Mouse (Mus musculus) myocyte (in vitro differentiated cells): ENCODE data around the gene Baiap2. TPM values are rescaled to one million over a fixed set of nuclear protein-coding genes. Genes with fewer than 3 reads are reported as not detected.

Experiments
- H3K27me3 ChIP-seq: one replicate; pipeline ENCODE4 v1.6.1; 2011; ENCODE audit not compliant: control insufficient read depth, insufficient read depth, insufficient read length
- H3K36me3 ChIP-seq: one replicate; pipeline ENCODE4 v1.6.1; 2011; ENCODE audit not compliant: control insufficient read depth, insufficient read depth
- H3K4me2 ChIP-seq: one replicate; pipeline ENCODE4 v1.6.1; 2011; ENCODE audit warnings: low read depth, control low read depth
- H3K4me3 ChIP-seq: one replicate; pipeline ENCODE4 v1.5.1; 2011; ENCODE audit warnings: mild to moderate bottlenecking, control low read depth, moderate library complexity
- H3K79me2 ChIP-seq: one replicate; pipeline ENCODE4 v1.6.1; 2011; ENCODE audit not compliant: control insufficient read depth, insufficient read depth
- H3ac ChIP-seq: one replicate; pipeline ENCODE4 v1.6.1; 2011; ENCODE audit not compliant: control insufficient read depth, insufficient read length
- CEBPB ChIP-seq: IDR thresholded peaks from 2 replicates; pipeline ENCODE4 v1.6.1; 2011; ENCODE audit warnings: mild to moderate bottlenecking, moderate library complexity; ENCODE audit not compliant: poor library complexity, insufficient read depth, severe bottlenecking
- E2F4 ChIP-seq: IDR thresholded peaks from one replicate; pipeline ENCODE4 v1.6.1; 2011; ENCODE audit warnings: mild to moderate bottlenecking, control low read depth, moderate library complexity; ENCODE audit not compliant: insufficient read depth
- MAX ChIP-seq: IDR thresholded peaks from one replicate; pipeline ENCODE4 v1.6.1; 2011; ENCODE audit warnings: low read depth, mild to moderate bottlenecking, control low read depth
- MYOD1 ChIP-seq, 3 experiments: IDR thresholded peaks; one replicate each; pipeline ENCODE4 v1.6.1; 2011; ENCODE audit warnings: control low read depth in 2 of 3, low read depth in 2 of 3, mild to moderate bottlenecking in 2 of 3, moderate library complexity in 1 of 3; ENCODE audit not compliant: insufficient read length in 2 of 3, control insufficient read depth in 1 of 3
- MYOG ChIP-seq, 3 experiments: IDR thresholded peaks; one replicate each; pipeline ENCODE4 v1.6.1; 2011; ENCODE audit warnings: control low read depth in 2 of 3, low read depth in 2 of 3, mild to moderate bottlenecking in 2 of 3; ENCODE audit not compliant: insufficient read length in 2 of 3, control insufficient read depth in 1 of 3, insufficient read depth in 1 of 3
- POLR2A ChIP-seq: IDR thresholded peaks from one replicate; pipeline ENCODE4 v1.6.1; 2011; ENCODE audit warnings: low read depth, mild to moderate bottlenecking, control low read depth, moderate library complexity; ENCODE audit not compliant: insufficient read length
- POLR2AphosphoS2 ChIP-seq: IDR thresholded peaks from one replicate; pipeline ENCODE4 v1.6.1; 2011; ENCODE audit warnings: low read depth, control low read depth; ENCODE audit not compliant: insufficient read length
- REST ChIP-seq: IDR thresholded peaks from one replicate; pipeline ENCODE4 v1.6.1; 2011; ENCODE audit warnings: mild to moderate bottlenecking, control low read depth, moderate library complexity; ENCODE audit not compliant: insufficient read depth, insufficient read length
- SRF ChIP-seq: IDR thresholded peaks from one replicate; pipeline ENCODE4 v1.6.1; 2011; ENCODE audit warnings: low read depth; ENCODE audit not compliant: control insufficient read depth, insufficient read length
- TCF12 ChIP-seq: IDR thresholded peaks from one replicate; pipeline ENCODE4 v1.6.1; 2011; ENCODE audit warnings: mild to moderate bottlenecking, control low read depth; ENCODE audit not compliant: poor library complexity, insufficient read depth, severe bottlenecking
- TCF3 ChIP-seq: IDR thresholded peaks from one replicate; pipeline ENCODE4 v1.6.1; 2011; ENCODE audit warnings: low read depth, control low read depth; ENCODE audit not compliant: insufficient read length
- USF1 ChIP-seq: IDR thresholded peaks from one replicate; pipeline ENCODE4 v1.6.1; 2011; ENCODE audit warnings: low read depth, mild to moderate bottlenecking, control low read depth, moderate library complexity
- polyA plus RNA-seq: library from polyadenylated mRNA; unstranded; fragments of >200 nt; fragmentation: generic; extraction: Trizol; gene quantifications from one replicate; pipeline ENCODE4 v1.2.1, GENCODE M21; 2012; ENCODE audit warnings: missing spikeins

Baiap2 gene
- polyA plus RNA-seq, 1 experiment: 23.0 TPM

DNA sequence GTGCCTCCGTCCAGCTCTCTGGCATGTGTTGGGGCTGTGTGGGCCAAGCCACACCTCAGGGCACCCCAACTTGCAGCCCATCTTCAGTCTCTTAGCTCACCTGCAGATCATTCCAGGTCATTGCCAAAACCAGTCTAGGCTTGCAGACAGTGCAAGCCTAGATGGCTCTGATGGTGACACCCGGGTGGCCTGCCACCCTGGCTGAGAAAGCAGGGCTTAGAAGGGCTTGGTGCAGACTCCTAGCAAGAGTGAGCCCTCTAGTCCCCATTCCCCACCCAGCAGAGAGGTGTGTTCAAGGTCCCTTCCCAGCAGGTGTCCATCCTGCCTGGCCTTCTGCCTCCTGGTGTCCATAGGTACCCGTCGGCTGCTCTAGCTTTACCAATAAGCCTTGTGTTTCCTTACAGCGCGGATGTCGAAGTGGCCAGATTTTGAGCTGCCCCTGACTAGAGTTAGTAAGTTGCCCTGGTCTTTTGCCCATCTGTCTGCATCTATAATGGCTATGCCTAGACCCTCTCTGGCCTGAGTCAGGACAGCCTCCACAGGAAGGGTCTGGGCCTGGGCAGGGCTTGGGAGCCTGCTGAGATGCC is 60.2 kb downstream of the Baiap2 start:
- H3K27me3 ChIP-seq: no peaks in the 10 kb centered on the region
- no peak overlapping the region for H3K4me2 ChIP-seq
- no peak overlapping the region for H3K4me3 ChIP-seq
- no peak for TF ChIP-seq REST
- no peak for TF ChIP-seq E2F4
- TF ChIP-seq MYOG (IDR thresholded peaks at IDR 0.05; ENCODE audit: control insufficient read depth in 1 of 3, insufficient read depth in 1 of 3, insufficient read length in 2 of 3, low read depth in 2 of 3): no peak
- no peak for TF ChIP-seq USF1
- TF ChIP-seq TCF3: no peak
- no peak for TF ChIP-seq SRF
- TF ChIP-seq CEBPB: no peak
- no peak for TF ChIP-seq POLR2A
- no peak for TF ChIP-seq TCF12
- no peak for TF ChIP-seq MAX
- TF ChIP-seq MYOD1 (IDR thresholded peaks at IDR 0.05; ENCODE audit: control insufficient read depth in 1 of 3, insufficient read length in 2 of 3, low read depth in 2 of 3): no peak
- no peak for TF ChIP-seq POLR2AphosphoS2
- H3K79me2 ChIP-seq: no peaks in the 10 kb centered on the region
- H3ac ChIP-seq: no peak overlapping the region
- peaks cover 5% of the 10 kb centered on the region for H3K36me3 ChIP-seq

DNA sequence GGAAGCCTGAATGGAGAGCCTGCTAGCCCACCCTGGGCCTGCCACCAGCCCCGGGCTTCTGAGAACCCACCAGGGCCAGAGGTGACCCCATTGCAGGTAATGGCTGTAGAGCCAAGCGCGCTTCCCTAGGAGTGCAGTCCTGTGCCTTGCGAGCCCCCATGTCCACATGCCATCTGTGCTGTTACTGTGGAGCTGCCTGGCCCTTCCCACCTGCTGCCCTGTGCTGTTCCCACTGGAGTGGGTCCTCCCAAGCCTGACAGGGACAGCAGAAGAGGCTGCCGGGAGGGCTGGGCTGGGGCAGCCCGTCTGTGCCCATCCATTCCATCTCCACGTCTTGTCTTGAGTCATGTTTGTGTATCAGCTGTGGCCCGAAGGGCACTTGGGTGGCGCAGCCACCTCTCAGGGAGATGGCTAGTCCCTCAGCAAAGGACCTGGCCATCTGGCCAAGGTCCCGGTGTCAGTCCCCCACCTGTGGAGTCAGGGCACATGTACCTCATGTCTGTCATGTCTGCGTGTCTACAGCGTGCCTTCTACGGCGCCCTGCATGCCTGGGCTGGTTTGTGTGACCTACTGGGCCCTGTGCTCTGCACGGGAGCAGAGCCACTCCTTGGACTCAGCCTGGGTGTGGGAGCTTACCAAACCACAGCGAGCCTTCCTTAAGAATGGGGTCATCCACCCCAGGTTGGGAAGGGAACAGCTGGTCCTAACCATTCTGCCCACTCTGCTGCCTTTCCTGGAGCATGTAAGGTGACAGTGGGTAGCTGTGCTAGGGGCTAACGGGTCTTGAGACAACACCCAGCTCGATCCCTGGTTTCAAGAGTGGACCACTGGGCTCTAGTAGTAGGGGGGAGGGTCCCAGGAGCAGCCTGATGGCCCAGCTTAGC is 63.1 kb downstream of the Baiap2 start:
- Histone ChIP-seq H3K4me3 (no peak overlapping the region), H3K4me2 (peak overlapping the region; percentile 30), H3K27me3 (no peaks in the 10 kb centered on the region), H3K36me3 (peaks cover 5% of the 10 kb centered on the region), H3K79me2 (no peaks in the 10 kb centered on the region), H3ac (no peak overlapping the region)
- TF ChIP-seq E2F4 (no peak), MYOG (IDR thresholded peaks at IDR 0.05; ENCODE audit: control insufficient read depth in 1 of 3, insufficient read depth in 1 of 3, insufficient read length in 2 of 3, low read depth in 2 of 3) (peak; percentile 60 to 90 (median 68)), MAX (no peak), POLR2A (no peak), USF1 (no peak), TCF12 (peak; percentile 28), MYOD1 (IDR thresholded peaks at IDR 0.05; ENCODE audit: control insufficient read depth in 1 of 3, insufficient read length in 2 of 3, low read depth in 2 of 3) (peak in 2 of 3 experiments; percentile 62 to 86), SRF (peak; percentile 10)

DNA sequence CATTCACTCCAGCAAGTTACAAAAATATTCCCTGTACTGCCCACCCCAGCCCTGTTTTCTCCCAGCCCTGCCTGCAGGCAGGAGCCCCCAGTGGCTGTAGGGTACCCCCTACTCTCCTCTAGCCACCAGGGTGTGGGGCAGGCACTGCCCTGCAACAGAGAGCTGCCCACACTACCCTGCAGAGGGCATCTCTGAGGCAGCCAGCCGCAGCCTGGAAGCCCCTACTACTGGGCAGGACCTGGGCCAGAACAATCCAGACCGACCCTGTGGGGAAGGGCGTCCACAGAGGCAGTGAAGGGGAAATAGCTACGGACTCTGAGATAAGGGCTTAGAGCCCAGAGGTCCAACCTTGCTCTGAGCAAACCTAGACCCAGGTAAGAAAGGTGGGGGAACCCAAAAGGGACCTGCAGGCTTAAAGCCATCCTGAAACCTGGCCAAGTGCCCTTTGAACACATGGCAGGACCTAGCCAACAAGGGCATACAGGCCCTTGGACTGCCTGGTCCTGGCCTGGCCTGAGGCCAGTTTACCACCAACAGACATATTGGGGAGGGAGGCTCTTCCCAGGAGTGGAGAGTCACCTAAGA is 65.0 kb downstream of the Baiap2 start:
- TF ChIP-seq MYOD1 (IDR thresholded peaks at IDR 0.05; ENCODE audit: control insufficient read depth in 1 of 3, insufficient read length in 2 of 3, low read depth in 2 of 3) (no peak), SRF (no peak), REST (no peak), E2F4 (no peak), TCF12 (no peak), POLR2A (no peak), USF1 (no peak), POLR2AphosphoS2 (no peak), TCF3 (no peak), MYOG (IDR thresholded peaks at IDR 0.05; ENCODE audit: control insufficient read depth in 1 of 3, insufficient read depth in 1 of 3, insufficient read length in 2 of 3, low read depth in 2 of 3) (no peak), CEBPB (no peak), MAX (no peak)
- peaks cover 7% of the 10 kb centered on the region for H3K27me3 ChIP-seq
- H3K79me2 ChIP-seq: no peaks in the 10 kb centered on the region
- H3K4me2 ChIP-seq: no peak overlapping the region
- no peak overlapping the region for H3ac ChIP-seq
- no peak overlapping the region for H3K4me3 ChIP-seq
- peaks cover 5% of the 10 kb centered on the region for H3K36me3 ChIP-seq

DNA sequence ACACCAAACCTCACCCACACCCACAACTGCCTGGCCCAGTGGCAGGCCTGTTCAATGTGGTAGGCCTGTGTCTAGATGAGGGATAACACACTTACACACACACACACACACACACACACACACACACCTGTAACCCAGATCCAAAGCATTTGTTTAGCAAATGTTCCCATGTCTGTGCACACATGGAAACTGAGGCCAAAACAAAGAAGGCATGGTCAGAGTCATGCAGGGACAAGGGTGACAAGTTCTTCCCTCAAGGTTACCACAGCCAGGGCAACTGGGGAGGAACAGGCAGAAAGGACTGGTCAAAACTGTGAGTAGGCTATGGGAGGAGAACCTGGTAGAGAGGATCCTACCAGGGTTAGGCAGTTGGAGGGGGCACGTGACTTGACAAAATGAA is 65.9 kb downstream of the Baiap2 start:
- H3K4me3 ChIP-seq: no peak overlapping the region
- no peak overlapping the region for H3K4me2 ChIP-seq
- peaks cover 7% of the 10 kb centered on the region for H3K27me3 ChIP-seq
- H3ac ChIP-seq: no peak overlapping the region
- no peak for TF ChIP-seq POLR2A
- no peak for TF ChIP-seq USF1
- no peak for TF ChIP-seq MYOG (IDR thresholded peaks at IDR 0.05; ENCODE audit: control insufficient read depth in 1 of 3, insufficient read depth in 1 of 3, insufficient read length in 2 of 3, low read depth in 2 of 3)
- no peak for TF ChIP-seq MAX
- no peak for TF ChIP-seq REST
- TF ChIP-seq POLR2AphosphoS2: no peak
- H3K36me3 ChIP-seq: peaks cover 5% of the 10 kb centered on the region
- H3K79me2 ChIP-seq: no peaks in the 10 kb centered on the region
